Comparison of ENCODE assay signal across 8 mouse cellular contexts in the genomic region with DNA sequence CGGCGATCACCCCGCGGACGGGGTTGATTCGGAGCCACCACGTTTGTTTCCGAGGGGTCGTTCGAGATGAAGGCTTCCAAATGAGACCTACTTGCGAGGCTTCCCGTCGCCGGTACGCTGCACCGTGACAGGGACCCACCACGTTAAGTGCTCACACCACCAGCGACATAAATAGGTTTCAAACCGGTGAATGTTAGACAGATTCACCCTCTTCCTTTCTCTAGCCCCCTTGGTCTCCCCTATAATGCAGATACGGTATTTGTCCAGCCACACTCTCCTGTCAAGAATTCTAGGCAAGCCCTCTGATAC. TPM values are rescaled to one million over a fixed set of nuclear protein-coding genes. Genes with fewer than 3 reads are reported as not detected.
DNase-seq lines count a peak whose midpoint lies in the region; ATAC-seq and TF ChIP-seq lines count a peak whose summit lies in the region.

No protein-coding gene starts in this region.

- TF ChIP-seq POLR2A in lung, adult 2 months (IDR thresholded peaks at IDR 0.05; ENCODE audit: borderline replicate concordance, extremely low read depth, low read depth, low read length): 0 out of 2 replicates have a peak, but pooled peaks have one; percentile 8

- TF ChIP-seq CTCF in lung, adult 2 months (IDR thresholded peaks at IDR 0.05; ENCODE audit: insufficient read depth, low read length): no peak

- no peak for ATAC-seq in embryonic facial prominence, embryonic 13.5 days (ENCODE audit: insufficient number of reproducible peaks, insufficient read depth, low FRiP score, low TSS enrichment, low read depth)
- peak; percentile 29; the same call in 1 of the 2 replicates for ATAC-seq in intestine, embryonic 16.5 days
- peak; percentile 18 for ATAC-seq in neural tube, embryonic 13.5 days (ENCODE audit: low read depth)

- H3K27me3 ChIP-seq in embryonic facial prominence, embryonic 13.5 days: no peaks in the 10 kb centered on the region
- no peaks in the 10 kb centered on the region for H3K27me3 ChIP-seq in intestine, embryonic 16.5 days (replicated peaks; ENCODE audit: control insufficient read depth, insufficient read depth, low read length)
- H3K27me3 ChIP-seq in neural tube, embryonic 13.5 days: no peaks in the 10 kb centered on the region

- H3K4me3 ChIP-seq in lung, adult 2 months (replicated peaks; ENCODE audit: extremely low read depth, low read depth, low read length): peak overlapping the region; percentile 98
- H3K4me3 ChIP-seq in embryonic facial prominence, embryonic 13.5 days: peak overlapping the region; percentile 97
- H3K4me3 ChIP-seq in intestine, embryonic 16.5 days (ENCODE audit: low read length): peak overlapping the region; percentile 96
- H3K4me3 ChIP-seq in neural tube, embryonic 13.5 days: peak overlapping the region; percentile 67

- peak overlapping the region; percentile 100 for H3K27ac ChIP-seq in embryonic facial prominence, embryonic 13.5 days
- H3K27ac ChIP-seq in intestine, embryonic 16.5 days (ENCODE audit: low read length): peak overlapping the region; percentile 100
- H3K27ac ChIP-seq in neural tube, embryonic 13.5 days (replicated peaks): peak overlapping the region; percentile 99

- WGBS in lung, adult 2 months: under 1% methylated on average over 20 of the region's 20 CpGs
- under 1% methylated on average over 20 of the region's 20 CpGs for WGBS in embryonic facial prominence, embryonic 13.5 days
- under 1% methylated on average over 20 of the region's 20 CpGs for whole genome bisulfite sequencing in intestine, embryonic 16.5 days
- WGBS in neural tube, embryonic 13.5 days: 0% methylated on average over 20 of the region's 20 CpGs

- peaks cover 4% of the 10 kb centered on the region for H3K36me3 ChIP-seq in embryonic facial prominence, embryonic 13.5 days
- H3K36me3 ChIP-seq in intestine, embryonic 16.5 days (ENCODE audit: control insufficient read depth, insufficient read depth, low read length): no peaks in the 10 kb centered on the region
- 0 out of 2 replicates have a peak, but pooled peaks cover 2% of the 10 kb centered on the region for H3K36me3 ChIP-seq in neural tube, embryonic 13.5 days

- peaks cover 4% of the 10 kb centered on the region; the same call in 1 of the 2 replicates for H3K4me1 ChIP-seq in lung, adult 2 months (ENCODE audit: control insufficient read depth, insufficient read depth, low read length)
- peaks cover 26% of the 10 kb centered on the region for H3K4me1 ChIP-seq in embryonic facial prominence, embryonic 13.5 days
- H3K4me1 ChIP-seq in intestine, embryonic 16.5 days (ENCODE audit: control insufficient read depth, insufficient read depth, low read length): peaks cover 17% of the 10 kb centered on the region
- H3K4me1 ChIP-seq in neural tube, embryonic 13.5 days (replicated peaks): peaks cover 31% of the 10 kb centered on the region

- DNase-seq in lung, adult 2 months: no peak
- no peak for DNase-seq in lung, adult 18-20 months
- no peak for DNase-seq in urinary bladder, adult 2 months (ENCODE audit: low spot score)
- DNase-seq in layer of hippocampus, adult 18-20 months (ENCODE audit: low spot score in 2 of 2): no peak
- no peak for DNase-seq in MN1 (ENCODE audit: low spot score)

- H3K9me3 ChIP-seq in embryonic facial prominence, embryonic 13.5 days: no peaks in the 10 kb centered on the region
- H3K9me3 ChIP-seq in intestine, embryonic 16.5 days (ENCODE audit: control insufficient read depth, low read length): no peaks in the 10 kb centered on the region
- no peaks in the 10 kb centered on the region for H3K9me3 ChIP-seq in neural tube, embryonic 13.5 days

- H3K9ac ChIP-seq in embryonic facial prominence, embryonic 13.5 days: peak overlapping the region; percentile 98
- peak overlapping the region; percentile 96 for H3K9ac ChIP-seq in intestine, embryonic 16.5 days (ENCODE audit: low read depth, low read length)
- peak overlapping the region; percentile 93 for H3K9ac ChIP-seq in neural tube, embryonic 13.5 days

- H3K4me2 ChIP-seq in embryonic facial prominence, embryonic 13.5 days: peak overlapping the region; percentile 77
- H3K4me2 ChIP-seq in intestine, embryonic 16.5 days (ENCODE audit: low read depth, low read length): peak overlapping the region; percentile 77
- H3K4me2 ChIP-seq in neural tube, embryonic 13.5 days: peak overlapping the region; percentile 83

RNA-seq across cellular contexts. Expression of a gene that starts 0.5 kb away (rescaled TPM):
- polyA plus RNA-seq in lung, adult 2 months (2012; rRNA removed): 18.9 and 35.7 TPM in 2 replicates
- polyA plus RNA-seq in embryonic facial prominence, embryonic 13.5 days (2015; fragmentation: Nextera tagmentation; extraction: Ambion mirVana): 365 and 390 TPM in 2 replicates
- polyA plus RNA-seq in intestine, embryonic 16.5 days (2015; fragmentation: Nextera tagmentation; extraction: Ambion mirVana): 136 and 155 TPM in 2 replicates
- polyA plus RNA-seq in neural tube, embryonic 13.5 days (2015; fragmentation: Nextera tagmentation; extraction: Ambion mirVana): 118 and 137 TPM in 2 replicates
- 59.3 and 67.7 TPM in 2 replicates for polyA plus RNA-seq in urinary bladder, adult 2 months (2012; rRNA removed)
- 10 to 100 TPM; 45.1 to 45.8 TPM for total RNA-seq in layer of hippocampus, adult 18-20 months (2021)

RNA-seq across cellular contexts. Expression of a gene that starts 15.9 kb away (rescaled TPM):
- polyA plus RNA-seq in lung, adult 2 months (2012; rRNA removed): 15.8 and 20.9 TPM in 2 replicates
- 2.2 and 2.7 TPM in 2 replicates for polyA plus RNA-seq in embryonic facial prominence, embryonic 13.5 days (2015; fragmentation: Nextera tagmentation; extraction: Ambion mirVana)
- 1.0 and 1.1 TPM in 2 replicates for polyA plus RNA-seq in intestine, embryonic 16.5 days (2015; fragmentation: Nextera tagmentation; extraction: Ambion mirVana)
- 0.81 and 0.87 TPM in 2 replicates for polyA plus RNA-seq in neural tube, embryonic 13.5 days (2015; fragmentation: Nextera tagmentation; extraction: Ambion mirVana)
- 48.5 and 56.6 TPM in 2 replicates for polyA plus RNA-seq in urinary bladder, adult 2 months (2012; rRNA removed)
- 10 to 100 TPM; 12.9 to 13.6 TPM for total RNA-seq in layer of hippocampus, adult 18-20 months (2021)
